Mouse (Mus musculus): ENCODE data around the gene Prrt2. TPM values are rescaled to one million over a fixed set of nuclear protein-coding genes. Genes with fewer than 3 reads are reported as not detected.

The Prrt2 gene
- total and polyA plus RNA-seq, 3 experiments: 0.12 to 1.4 TPM; not detected in 1

DNA sequence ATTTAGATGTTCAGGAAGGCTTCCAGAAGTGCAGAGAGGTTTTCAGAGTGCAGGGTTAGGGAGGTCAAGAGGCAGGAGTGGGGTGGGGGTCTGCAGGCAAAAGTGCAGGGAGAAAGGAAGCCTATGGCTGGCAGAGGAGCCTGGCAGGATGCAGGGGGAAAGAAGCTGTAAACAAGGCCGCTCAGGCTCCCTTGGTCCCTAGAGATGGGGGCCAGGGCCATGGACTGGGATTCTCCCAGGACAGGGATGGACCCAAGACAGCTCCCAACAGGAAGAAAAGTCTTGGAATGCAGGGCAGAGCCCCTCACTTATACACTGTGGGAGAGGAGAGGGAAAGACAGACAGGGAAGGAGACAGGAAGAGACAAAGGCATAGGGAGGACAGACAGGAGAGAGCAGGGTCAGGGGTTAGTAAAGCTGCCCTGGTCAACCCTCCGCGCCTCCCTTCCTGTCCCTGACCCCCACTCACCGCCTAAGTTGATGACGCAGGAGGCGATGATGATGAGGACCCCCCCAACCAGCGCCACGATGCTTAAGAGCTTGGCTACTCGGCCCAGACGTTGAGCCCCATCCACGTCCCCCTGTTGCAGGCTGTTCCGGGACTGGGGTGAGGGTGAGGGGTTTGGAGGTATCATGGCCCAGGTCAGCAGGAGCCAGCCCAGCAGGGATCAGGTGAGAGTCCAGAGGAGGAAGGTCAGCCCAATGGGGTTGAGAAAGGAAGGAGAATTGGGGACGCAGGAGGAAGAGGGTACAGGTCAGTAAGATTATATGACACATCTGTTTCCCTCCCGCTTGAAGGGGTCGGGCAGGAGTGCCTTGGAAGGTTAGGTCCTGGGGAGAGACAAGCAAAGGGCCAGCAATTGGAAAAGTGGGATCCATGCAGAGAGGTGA, 2.4 kb downstream of the Prrt2 start:
- Histone ChIP-seq H3K4me3 (ENCODE audit: control insufficient read depth in 1 of 2, insufficient read depth in 1 of 2, low read depth in 2 of 2, low read length in 2 of 2) (no peak overlapping the region), H3K27me3 (ENCODE audit: control insufficient read depth in 1 of 2, insufficient read depth in 2 of 2, low read length in 2 of 2) (no peaks in the 10 kb centered on the region), H3K79me2 (ENCODE audit: control insufficient read depth, insufficient read depth, low read length, poor library complexity) (peaks cover 39% of the 10 kb centered on the region), H3K36me3 (ENCODE audit: control insufficient read depth in 1 of 2, insufficient read depth in 2 of 2, low read length in 2 of 2) (peaks cover 0 to 25% of the 10 kb centered on the region in 2 experiments; a peak in 3 of 4 replicates), H3K4me1 (ENCODE audit: control insufficient read depth in 1 of 2, insufficient read depth in 2 of 2, low read length in 2 of 2) (peaks cover 0 to 21% of the 10 kb centered on the region in 2 experiments; a peak in 3 of 4 replicates), H3K27ac (ENCODE audit: control insufficient read depth, low read depth, low read length) (no peak overlapping the region), H3K9ac (ENCODE audit: control insufficient read depth, low read depth, low read length, poor library complexity, severe bottlenecking) (no peak overlapping the region), H3K9me3 (replicated peaks; ENCODE audit: insufficient read depth, low read length) (no peaks in the 10 kb centered on the region)
- no peak for TF ChIP-seq JUND (IDR thresholded peaks at IDR 0.05; ENCODE audit: low read depth, low read length)
- TF ChIP-seq MYB (IDR thresholded peaks at IDR 0.05; ENCODE audit: low read depth, low read length): no peak
- TF ChIP-seq CTCF (IDR thresholded peaks at IDR 0.05 in 2 of 3, conservative IDR thresholded peaks at IDR 0.05 in 1 of 3; ENCODE audit: control insufficient read depth in 1 of 3, insufficient read depth in 1 of 3, low read depth in 2 of 3, low read length in 3 of 3, poor library complexity in 1 of 3, severe bottlenecking in 1 of 3): no peak
- TF ChIP-seq GATA1 (IDR thresholded peaks at IDR 0.05; ENCODE audit: low read depth, low read length): no peak
- no peak for TF ChIP-seq TBP (IDR thresholded peaks at IDR 0.05; ENCODE audit: low read depth, low read length)
- TF ChIP-seq POLR2AphosphoS2 (IDR thresholded peaks at IDR 0.05; ENCODE audit: low read length): no peak
- no peak for TF ChIP-seq MEF2A (IDR thresholded peaks at IDR 0.05; ENCODE audit: extremely low read depth, insufficient replicate concordance, low read depth, low read length, poor library complexity, severe bottlenecking)
- TF ChIP-seq POLR2A (IDR thresholded peaks at IDR 0.05; ENCODE audit: control insufficient read depth in 1 of 2, insufficient read depth in 1 of 2, low read depth in 1 of 2, low read length in 2 of 2, poor library complexity in 1 of 2): no peak
- TF ChIP-seq ZMIZ1 (IDR thresholded peaks at IDR 0.05; ENCODE audit: low read depth, low read length): no peak
- no peak for TF ChIP-seq RCOR1 (IDR thresholded peaks at IDR 0.05; ENCODE audit: low read depth, low read length)
- no peak for TF ChIP-seq USF1 (IDR thresholded peaks at IDR 0.05; ENCODE audit: low read depth, low read length)
- TF ChIP-seq EP300 (IDR thresholded peaks at IDR 0.05; ENCODE audit: low read depth in 1 of 2, low read length in 2 of 2): no peak
- TF ChIP-seq TAL1 (IDR thresholded peaks at IDR 0.05; ENCODE audit: low read length): no peak
- TF ChIP-seq SIN3A (IDR thresholded peaks at IDR 0.05; ENCODE audit: low read length): no peak
- TF ChIP-seq NELFE (IDR thresholded peaks at IDR 0.05; ENCODE audit: low read depth, low read length): no peak
- TF ChIP-seq NRF1 (IDR thresholded peaks at IDR 0.05; ENCODE audit: insufficient read depth, low read depth, low read length, poor library complexity, severe bottlenecking): no peak
- TF ChIP-seq MAX (IDR thresholded peaks at IDR 0.05; ENCODE audit: low read length): no peak
- TF ChIP-seq SMC3 (IDR thresholded peaks at IDR 0.05; ENCODE audit: low read depth, low read length): no peak
- no peak for TF ChIP-seq CHD2 (IDR thresholded peaks at IDR 0.05; ENCODE audit: low read length)
- no peak for TF ChIP-seq MAZ (IDR thresholded peaks at IDR 0.05; ENCODE audit: low read depth, low read length)
- no peak for DNase-seq (ENCODE audit: low read depth, low spot score)

GRCm38 (mm10) chr7:127017950-127018345, 3.1 kb downstream of the Prrt2 start:
- Histone ChIP-seq H3K36me3 (ENCODE audit: control insufficient read depth in 1 of 2, insufficient read depth in 2 of 2, low read length in 2 of 2) (peaks cover 0 to 19% of the 10 kb centered on the region in 2 experiments; a peak in 3 of 4 replicates), H3K79me2 (ENCODE audit: control insufficient read depth, insufficient read depth, low read length, poor library complexity) (peaks cover 39% of the 10 kb centered on the region), H3K9ac (ENCODE audit: control insufficient read depth, low read depth, low read length, poor library complexity, severe bottlenecking) (peak overlapping the region; percentile 55), H3K4me1 (ENCODE audit: control insufficient read depth in 1 of 2, insufficient read depth in 2 of 2, low read length in 2 of 2) (peaks cover 0 to 21% of the 10 kb centered on the region in 2 experiments; a peak in 3 of 4 replicates), H3K4me3 (ENCODE audit: control insufficient read depth in 1 of 2, insufficient read depth in 1 of 2, low read depth in 2 of 2, low read length in 2 of 2) (no peak overlapping the region), H3K27me3 (ENCODE audit: control insufficient read depth in 1 of 2, insufficient read depth in 2 of 2, low read length in 2 of 2) (no peaks in the 10 kb centered on the region), H3K27ac (ENCODE audit: control insufficient read depth, low read depth, low read length) (peak overlapping the region; percentile 54), H3K9me3 (replicated peaks; ENCODE audit: insufficient read depth, low read length) (no peaks in the 10 kb centered on the region)
- DNase-seq (ENCODE audit: low read depth, low spot score): no peak
- 0 out of 4 replicates have a peak, but pooled peaks of 1 of the 2 experiments have one; percentile 20 for TF ChIP-seq POLR2A (IDR thresholded peaks at IDR 0.05; ENCODE audit: control insufficient read depth in 1 of 2, insufficient read depth in 1 of 2, low read depth in 1 of 2, low read length in 2 of 2, poor library complexity in 1 of 2)
- TF ChIP-seq UBTF (IDR thresholded peaks at IDR 0.05; ENCODE audit: borderline replicate concordance, insufficient read depth, low read depth, low read length): no peak
- TF ChIP-seq RCOR1 (IDR thresholded peaks at IDR 0.05; ENCODE audit: low read depth, low read length): no peak

All from MEL (cell line).